20 mouse cellular contexts compared by ENCODE assay signal in the genomic region with DNA sequence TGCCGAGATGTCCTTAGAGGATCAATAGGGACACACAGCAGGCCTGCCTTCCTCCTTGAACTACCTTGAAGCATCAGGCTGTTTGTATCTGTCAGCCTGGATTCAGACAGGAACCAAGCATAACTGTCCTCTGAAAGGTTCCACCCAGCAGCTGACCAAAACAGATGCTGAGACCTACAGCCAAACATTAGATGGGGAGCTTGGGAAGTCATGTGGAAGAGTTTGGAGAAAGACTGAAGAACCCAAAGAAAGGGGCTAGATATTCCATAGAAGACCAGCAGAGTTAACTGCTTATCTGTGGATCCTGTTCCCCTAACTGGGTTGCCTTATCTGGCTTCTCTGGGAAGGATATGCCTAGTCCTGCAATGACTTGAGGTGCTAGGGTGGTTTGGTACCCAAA. TPM values are rescaled to one million over a fixed set of nuclear protein-coding genes. Genes with fewer than 3 reads are reported as not detected.
DNase-seq lines count a peak whose midpoint lies in the region; ATAC-seq lines count a peak whose summit lies in the region.
"Had no signal": no experiment of that assay in that cellular context is flagged by ENCODE, and none has a peak within 500 bp of the region (broad histone marks: within the 10 kb centered on the region; RNA-seq: fewer than 3 reads in every experiment).

No protein-coding gene starts in this region.

- no peak for ATAC-seq in midbrain, embryonic 11.5 days (ENCODE audit: low FRiP score)
- ATAC-seq in midbrain, embryonic 14.5 days (ENCODE audit: low FRiP score, low TSS enrichment): no peak
- ATAC-seq: activated CD4-positive, CD25-positive, alpha-beta regulatory T cell, adult 4 months; CD4-positive, CD25-positive, alpha-beta regulatory T cell, adult 4 months; Patski had no signal

- 92% methylated on average over 1 of the region's 1 CpGs for WGBS in midbrain, embryonic 11.5 days
- WGBS in midbrain, embryonic 14.5 days: 82% methylated on average over 1 of the region's 1 CpGs

- H3K4me3 ChIP-seq in midbrain, embryonic 11.5 days (ENCODE audit: low read depth, low read length): no peak overlapping the region
- H3K4me3 ChIP-seq in midbrain, embryonic 14.5 days (replicated peaks; ENCODE audit: low read depth, low read length): no peak overlapping the region

- peak; percentile 72 for DNase-seq in heart, adult 11 months
- DNase-seq in heart, adult 8-10 months (ENCODE audit: low spot score): no peak
- DNase-seq in midbrain, embryonic 11.5 days (ENCODE audit: low spot score, missing footprints): peak; percentile 54
- no peak for DNase-seq in midbrain, embryonic 14.5 days
- DNase-seq: adrenal gland, adult 2 months; adrenal gland, adult 8-10 months; adrenal gland, postnatal 10 days; adrenal gland, postnatal 14 days; adrenal gland, postnatal 25 days; adrenal gland, postnatal 36 days; B cell, adult 2 months; cerebellum, adult 11 months; cerebellum, adult 11-12 months; cerebellum, adult 18-20 months had no signal

- H3K27me3 ChIP-seq in midbrain, embryonic 11.5 days (ENCODE audit: control insufficient read depth, insufficient read depth, low read length): no peaks in the 10 kb centered on the region; the same call in 1 of the 2 replicates
- H3K27me3 ChIP-seq in midbrain, embryonic 14.5 days (ENCODE audit: control insufficient read depth, insufficient read depth, low read length): no peaks in the 10 kb centered on the region
- H3K27me3 ChIP-seq: CH12.LX, Patski had no signal

- H3K4me1 ChIP-seq in midbrain, embryonic 11.5 days (ENCODE audit: control insufficient read depth, insufficient read depth, low read length): peaks cover 3% of the 10 kb centered on the region
- peaks cover 12% of the 10 kb centered on the region; the same call in 1 of the 2 replicates for H3K4me1 ChIP-seq in midbrain, embryonic 14.5 days (ENCODE audit: control insufficient read depth, insufficient read depth, low read length)

- H3K9me3 ChIP-seq in midbrain, embryonic 11.5 days (ENCODE audit: control insufficient read depth, low read length): no peaks in the 10 kb centered on the region
- no peaks in the 10 kb centered on the region for H3K9me3 ChIP-seq in midbrain, embryonic 14.5 days (ENCODE audit: control insufficient read depth, low read length)

- H3K36me3 ChIP-seq in midbrain, embryonic 11.5 days (ENCODE audit: control insufficient read depth, insufficient read depth, low read length): no peaks in the 10 kb centered on the region
- no peaks in the 10 kb centered on the region for H3K36me3 ChIP-seq in midbrain, embryonic 14.5 days (ENCODE audit: control insufficient read depth, insufficient read depth, low read length)
- H3K36me3 ChIP-seq: G1E had no signal

- H3K27ac ChIP-seq in midbrain, embryonic 11.5 days (ENCODE audit: low read depth, low read length): no peak overlapping the region
- H3K27ac ChIP-seq in midbrain, embryonic 14.5 days (replicated peaks; ENCODE audit: low read depth, low read length): no peak overlapping the region

- H3K4me2 ChIP-seq in midbrain, embryonic 11.5 days: no peak overlapping the region
- H3K4me2 ChIP-seq in midbrain, embryonic 14.5 days (ENCODE audit: low read length): no peak overlapping the region

- no peak overlapping the region for H3K9ac ChIP-seq in midbrain, embryonic 11.5 days (ENCODE audit: low read length)
- no peak overlapping the region for H3K9ac ChIP-seq in midbrain, embryonic 14.5 days (replicated peaks; ENCODE audit: low read length)

RNA-seq across cellular contexts. Expression of gene Fam84b, which starts 35.1 kb away (rescaled TPM):
- 1 to 10 TPM; 5.9 to 8.4 (median 7.2) TPM for total RNA-seq in heart, adult 8-10 months (2022)
- 8.4 and 8.7 TPM in 2 replicates for polyA plus RNA-seq in midbrain, embryonic 11.5 days (2014; fragmentation: Nextera tagmentation; extraction: Ambion mirVana)
- polyA plus RNA-seq in midbrain, embryonic 14.5 days (2014; fragmentation: Nextera tagmentation; extraction: Ambion mirVana): 7.1 and 9.1 TPM in 2 replicates
- total RNA-seq: MEL had no signal
- polyA plus RNA-seq: G1E had no signal

Comparison
In these comparisons a context has a peak if more than half of its experiments do, and no peak if none do; other contexts are left out.
1. DNase-seq: peak in heart, adult 11 months (single experiment) and midbrain, embryonic 11.5 days (single experiment); none in heart, adult 8-10 months (single experiment) and midbrain, embryonic 14.5 days (single experiment).